ENCODE assay signal across 14 mouse cellular contexts in the genomic region with DNA sequence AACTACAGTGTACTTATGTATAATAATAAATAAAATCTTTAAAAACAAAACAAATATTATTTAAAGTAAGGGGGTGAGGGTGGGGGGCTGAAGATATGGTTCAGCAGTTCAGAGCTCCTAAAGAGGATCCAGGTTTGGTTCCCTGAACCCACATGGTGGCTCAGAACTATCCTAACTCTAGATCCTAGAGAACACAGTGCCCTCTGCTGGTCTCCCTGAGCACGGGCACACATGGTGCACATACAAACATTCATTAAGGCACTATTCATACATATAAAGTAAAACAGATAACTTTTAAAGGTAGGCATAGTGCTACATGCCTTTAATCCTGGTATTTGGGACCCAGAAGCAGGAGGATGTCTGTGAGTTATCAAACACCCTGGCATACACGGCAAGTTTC. TPM values are rescaled to one million over a fixed set of nuclear protein-coding genes. Genes with fewer than 3 reads are reported as not detected.
A peak's percentile ranks its signal among the peaks of the same experiment; 100 is the strongest.
DNase-seq lines count a peak whose midpoint lies in the region; ATAC-seq and TF ChIP-seq lines count a peak whose summit lies in the region.
"Had no signal": no experiment of that assay in that cellular context is flagged by ENCODE, and none has a peak within 500 bp of the region (broad histone marks: within the 10 kb centered on the region; RNA-seq: fewer than 3 reads in every experiment).

No protein-coding gene starts in this region.

- no peak for ATAC-seq in heart, postnatal 0 days (ENCODE audit: insufficient read depth, low read depth)
- ATAC-seq: forebrain, embryonic 15.5 days; inflammation-experienced regulatory T-cells, adult 6 months had no signal

- no peaks in the 10 kb centered on the region for H3K9me3 ChIP-seq in heart, postnatal 0 days (replicated peaks; ENCODE audit: control insufficient read depth, low read length)
- H3K9me3 ChIP-seq: forebrain, embryonic 15.5 days had no signal

- peak; percentile 10; the same call in 1 of the 2 replicates for TF ChIP-seq CTCF in heart, postnatal 0 days (IDR thresholded peaks at IDR 0.05; ENCODE audit: low read depth)
- TF ChIP-seq CTCF in brain, embryonic 14.5 days (IDR thresholded peaks at IDR 0.05; ENCODE audit: borderline replicate concordance, extremely low read depth, insufficient read depth, insufficient read length): peak; percentile 28; the same call in 1 of the 2 replicates
- peak; percentile 57; the same call in 1 of the 2 replicates for TF ChIP-seq CTCF in small intestine, adult 2 months (IDR thresholded peaks at IDR 0.05; ENCODE audit: extremely low read depth, insufficient read length, insufficient replicate concordance, low read depth, low read length)

- intact Hi-C loops in heart, postnatal 25 days (cut with DNase I): no loop called here

- no peak overlapping the region for H3K4me2 ChIP-seq in heart, postnatal 0 days (ENCODE audit: low read depth, low read length)
- H3K4me2 ChIP-seq: forebrain, embryonic 15.5 days; limb, embryonic 13.5 days had no signal

- H3K4me3 ChIP-seq in heart, postnatal 0 days (ENCODE audit: low read depth, low read length): no peak overlapping the region
- no peak overlapping the region for H3K4me3 ChIP-seq in small intestine, adult 2 months (ENCODE audit: low read depth, low read length)
- H3K4me3 ChIP-seq: forebrain, embryonic 15.5 days; limb, embryonic 13.5 days; megakaryocyte, embryonic 14.5 days had no signal

- no peak for DNase-seq in heart, postnatal 0 days (ENCODE audit: low spot score)
- no peak for DNase-seq in heart, postnatal 4 days
- peak; percentile 41 for DNase-seq in retina, embryonic 14.5 days (ENCODE audit: low spot score)
- DNase-seq in retina, postnatal 1 day: no peak
- no peak for DNase-seq in brain, embryonic 14.5 days (ENCODE audit: low read depth)
- DNase-seq in layer of hippocampus, adult 8-10 months (ENCODE audit: low spot score in 2 of 2): no peak
- DNase-seq in heart, postnatal 25 days (ENCODE audit: low spot score): no peak
- DNase-seq: adrenal gland, postnatal 36 days; layer of hippocampus, adult 9-11 months had no signal

- 87% methylated on average over 2 of the region's 2 CpGs for WGBS in heart, postnatal 0 days
- 93% methylated on average over 2 of the region's 2 CpGs for WGBS in small intestine, adult 2 months

- H3K36me3 ChIP-seq in heart, postnatal 0 days (replicated peaks; ENCODE audit: control insufficient read depth, insufficient read depth, low read length): peaks cover 14% of the 10 kb centered on the region; the same call in 1 of the 2 replicates
- peaks cover 85% of the 10 kb centered on the region for H3K36me3 ChIP-seq in small intestine, adult 2 months (ENCODE audit: control insufficient read depth, insufficient read depth, low read length)
- H3K36me3 ChIP-seq: forebrain, embryonic 15.5 days had no signal

- H3K27me3 ChIP-seq in heart, postnatal 0 days (ENCODE audit: control insufficient read depth, insufficient read depth, low read length): no peaks in the 10 kb centered on the region
- H3K27me3 ChIP-seq in small intestine, adult 2 months (ENCODE audit: control insufficient read depth, insufficient read depth, low read length): no peaks in the 10 kb centered on the region
- H3K27me3 ChIP-seq: forebrain, embryonic 15.5 days; limb, embryonic 13.5 days had no signal

- no peak for TF ChIP-seq EP300 in heart, postnatal 0 days (IDR thresholded peaks at IDR 0.05; ENCODE audit: low read depth)

- no peak overlapping the region for H3K9ac ChIP-seq in heart, postnatal 0 days (replicated peaks; ENCODE audit: low read depth, low read length)
- H3K9ac ChIP-seq: forebrain, embryonic 15.5 days; limb, embryonic 13.5 days had no signal

- H3K4me1 ChIP-seq in heart, postnatal 0 days (ENCODE audit: control insufficient read depth, insufficient read depth): no peaks in the 10 kb centered on the region
- H3K4me1 ChIP-seq in small intestine, adult 2 months (ENCODE audit: control insufficient read depth, insufficient read depth, insufficient read length, low read length): peaks cover 6% of the 10 kb centered on the region
- H3K4me1 ChIP-seq: forebrain, embryonic 15.5 days; limb, embryonic 13.5 days had no signal

- TF ChIP-seq POLR2A in brain, embryonic 14.5 days (IDR thresholded peaks at IDR 0.05; ENCODE audit: borderline replicate concordance, extremely low read depth, insufficient read depth, insufficient read length, poor library complexity, severe bottlenecking): no peak
- no peak for TF ChIP-seq POLR2A in small intestine, adult 2 months (IDR thresholded peaks at IDR 0.05; ENCODE audit: low read depth, low read length)

- H3K27ac ChIP-seq in heart, postnatal 0 days (ENCODE audit: low read depth): no peak overlapping the region
- H3K27ac ChIP-seq in small intestine, adult 2 months (ENCODE audit: insufficient read depth, low read depth, low read length): no peak overlapping the region
- H3K27ac ChIP-seq: forebrain, embryonic 15.5 days; limb, embryonic 13.5 days had no signal

RNA-seq across cellular contexts. Expression of a gene that starts 9.3 kb away (rescaled TPM):
- 50.2 and 58.2 TPM in 2 replicates for total RNA-seq in heart, postnatal 0 days (2014; rRNA removed; ENCODE audit: low replicate concordance)
- 72.4 and 74.3 TPM in 2 replicates for polyA plus RNA-seq in heart, postnatal 0 days (2015; fragmentation: Nextera tagmentation; extraction: Ambion mirVana)
- total RNA-seq in heart, postnatal 4 days (2021): 10 to 100 TPM; 81.9 to 82.5 TPM
- polyA plus RNA-seq in brain, embryonic 14.5 days (2012; rRNA removed): 117 and 123 TPM in 2 replicates
- polyA plus RNA-seq in small intestine, adult 2 months (2012; rRNA removed): 3.2 and 6.9 TPM in 2 replicates
- 10 to 100 TPM; 58.7 to 62.0 (median 59.0) TPM for total RNA-seq in layer of hippocampus, adult 8-10 months (2022)
- total RNA-seq in heart, postnatal 25 days (2021): 10 to 100 TPM; 45.8 to 48.6 TPM

RNA-seq across cellular contexts. Expression of a gene that starts 14.4 kb away (rescaled TPM):
- 6.9 and 10.6 TPM in 2 replicates for total RNA-seq in heart, postnatal 0 days (2014; rRNA removed; ENCODE audit: low replicate concordance)
- 3.0 and 3.1 TPM in 2 replicates for polyA plus RNA-seq in heart, postnatal 0 days (2015; fragmentation: Nextera tagmentation; extraction: Ambion mirVana)
- total RNA-seq in heart, postnatal 4 days (2021): 1 to 10 TPM; 7.1 to 8.2 TPM
- polyA plus RNA-seq in brain, embryonic 14.5 days (2012; rRNA removed): 0.87 and 1.5 TPM in 2 replicates
- 32.3 and 127 TPM in 2 replicates for polyA plus RNA-seq in small intestine, adult 2 months (2012; rRNA removed)
- total RNA-seq in layer of hippocampus, adult 8-10 months (2022): 1 to 10 TPM; 6.8 to 8.4 (median 8.1) TPM
- 1 to 10 TPM; 8.3 to 8.6 TPM for total RNA-seq in heart, postnatal 25 days (2021)

RNA-seq across cellular contexts. Expression of a gene that starts 26.0 kb away (rescaled TPM):
- 577 and 617 TPM in 2 replicates for total RNA-seq in heart, postnatal 0 days (2014; rRNA removed; ENCODE audit: low replicate concordance)
- 2,108 and 2,189 TPM in 2 replicates for polyA plus RNA-seq in heart, postnatal 0 days (2015; fragmentation: Nextera tagmentation; extraction: Ambion mirVana)
- 1,000 to 10,000 TPM; 2,410 to 2,531 TPM for total RNA-seq in heart, postnatal 4 days (2021)
- polyA plus RNA-seq in brain, embryonic 14.5 days (2012; rRNA removed): 2,223 TPM in 2 replicates
- polyA plus RNA-seq in small intestine, adult 2 months (2012; rRNA removed): 1,613 and 1,655 TPM in 2 replicates
- 1,000 to 10,000 TPM; 1,259 to 1,817 (median 1,529) TPM for total RNA-seq in layer of hippocampus, adult 8-10 months (2022)
- total RNA-seq in heart, postnatal 25 days (2021): 1,000 to 10,000 TPM; 1,495 to 1,582 TPM

RNA-seq across cellular contexts. Expression of a gene that starts 27.5 kb away (rescaled TPM):
- 13.8 and 24.4 TPM in 2 replicates for total RNA-seq in heart, postnatal 0 days (2014; rRNA removed; ENCODE audit: low replicate concordance)
- 6.1 and 8.1 TPM in 2 replicates for polyA plus RNA-seq in heart, postnatal 0 days (2015; fragmentation: Nextera tagmentation; extraction: Ambion mirVana)
- total RNA-seq in heart, postnatal 4 days (2021): 1 to 10 TPM; 6.9 to 8.3 TPM
- 19.3 and 23.1 TPM in 2 replicates for polyA plus RNA-seq in brain, embryonic 14.5 days (2012; rRNA removed)
- polyA plus RNA-seq in small intestine, adult 2 months (2012; rRNA removed): 6.4 and 15.2 TPM in 2 replicates
- 10 to 100 TPM; 12.7 to 17.0 (median 15.2) TPM for total RNA-seq in layer of hippocampus, adult 8-10 months (2022)
- total RNA-seq in heart, postnatal 25 days (2021): 1 to 10 TPM; 7.6 to 9.1 TPM

RNA-seq across cellular contexts. Expression of a gene that starts 49.4 kb away (rescaled TPM):
- total RNA-seq in heart, postnatal 0 days (2014; rRNA removed; ENCODE audit: low replicate concordance): 38.2 and 41.5 TPM in 2 replicates
- polyA plus RNA-seq in heart, postnatal 0 days (2015; fragmentation: Nextera tagmentation; extraction: Ambion mirVana): 12.6 and 13.0 TPM in 2 replicates
- 10 to 100 TPM; 28.4 to 31.3 TPM for total RNA-seq in heart, postnatal 4 days (2021)
- polyA plus RNA-seq in brain, embryonic 14.5 days (2012; rRNA removed): 15.4 and 20.1 TPM in 2 replicates
- 20.0 and 26.3 TPM in 2 replicates for polyA plus RNA-seq in small intestine, adult 2 months (2012; rRNA removed)
- 10 to 100 TPM in 2 of 4 experiments, 1 to 10 TPM in 2; 7.0 to 11.5 (median 9.3) TPM for total RNA-seq in layer of hippocampus, adult 8-10 months (2022)
- 10 to 100 TPM; 16.8 to 19.0 TPM for total RNA-seq in heart, postnatal 25 days (2021)
